Mouse (Mus musculus) hindbrain, embryonic 16.5 days (tissue): ENCODE data around the gene Nol11. TPM values are rescaled to one million over a fixed set of nuclear protein-coding genes. Genes with fewer than 3 reads are reported as not detected.

Experiments used
- ATAC-seq: fragments of 200-750 bp; cut with Nextera tagmentation; 2 replicates; pipeline ENCODE4 v1.8.0; 2017; ENCODE audit warnings: moderate TSS enrichment, moderate library complexity
- H3K27ac ChIP-seq: fragments of 300-500 bp; sonication (generic); 2 replicates; pipeline ENCODE4 v1.5.1; 2014; ENCODE audit warnings: low read depth, mild to moderate bottlenecking, control low read depth, low read length, moderate library complexity
- H3K27me3 ChIP-seq: fragments of 300-500 bp; sonication (generic); replicated peaks from 2 replicates; pipeline ENCODE4 v1.6.1; 2014; ENCODE audit warnings: low read length; ENCODE audit not compliant: control insufficient read depth, insufficient read depth
- H3K36me3 ChIP-seq: fragments of 300-500 bp; sonication (generic); 2 replicates; pipeline ENCODE4 v1.6.1; 2014; ENCODE audit warnings: mild to moderate bottlenecking, low read length, moderate library complexity, mixed read lengths; ENCODE audit not compliant: control insufficient read depth, insufficient read depth
- H3K4me1 ChIP-seq: fragments of 300-500 bp; sonication (generic); 2 replicates; pipeline ENCODE4 v1.6.1; 2014; ENCODE audit warnings: low read depth, low read length; ENCODE audit not compliant: control insufficient read depth, insufficient read depth
- H3K4me2 ChIP-seq: fragments of 300-500 bp; sonication (generic); 2 replicates; pipeline ENCODE4 v1.6.1; 2014; ENCODE audit warnings: mild to moderate bottlenecking, low read length, control low read depth, moderate library complexity
- H3K4me3 ChIP-seq: fragments of 300-500 bp; sonication (generic); 2 replicates; pipeline ENCODE4 v1.5.1; 2014; ENCODE audit warnings: mild to moderate bottlenecking, low read length, control low read depth, moderate library complexity
- H3K9ac ChIP-seq: fragments of 300-500 bp; sonication (generic); 2 replicates; pipeline ENCODE4 v1.6.1; 2014; ENCODE audit warnings: low read depth, mild to moderate bottlenecking, control low read depth, low read length, moderate library complexity
- H3K9me3 ChIP-seq: fragments of 300-500 bp; sonication (generic); 2 replicates; pipeline ENCODE4 v1.6.1; 2014; ENCODE audit warnings: mild to moderate bottlenecking, low read length, moderate library complexity; ENCODE audit not compliant: control insufficient read depth
- WGBS: fragments of 180-500 bp; shearing (Covaris S2); extraction: QIAGEN DNeasy Blood & Tissue Kit; methylation state at CpG from one replicate; pipeline ENCODE4 v1.1.7; 2014; 5-methylcytosine and 5-hydroxymethylcytosine counted together
- polyA plus RNA-seq: library from polyadenylated mRNA; unstranded; fragments of >200 nt; fragmentation: Nextera tagmentation; extraction: Ambion mirVana; gene quantifications from 2 replicates; pipeline ENCODE4 v1.2.1, GENCODE M21; 2015

The Nol11 gene
- polyA plus RNA-seq, 1 experiment from 2014 or later = 41.9 TPM

- Histone ChIP-seq H3K4me1 (peaks cover 9% of the 10 kb centered on the region), H3K9ac (no peak overlapping the region), H3K36me3 (peaks cover under 1% of the 10 kb centered on the region; the same call in 1 of the 2 replicates), H3K27ac (no peak overlapping the region), H3K27me3 (no peaks in the 10 kb centered on the region), H3K4me3 (no peak overlapping the region), H3K9me3 (no peaks in the 10 kb centered on the region), H3K4me2 (no peak overlapping the region)
- WGBS = 62% methylated on average over 2 of the region's 2 CpGs
- no peak for ATAC-seq
These were observed 1.2 kb upstream of the Nol11 start for GRCm38 (mm10) chr11:107190376-107190775.

- Histone ChIP-seq H3K4me2 (no peak overlapping the region), H3K9me3 (no peaks in the 10 kb centered on the region), H3K36me3 (peaks cover 29% of the 10 kb centered on the region), H3K27me3 (no peaks in the 10 kb centered on the region), H3K9ac (no peak overlapping the region), H3K4me1 (peaks cover 9% of the 10 kb centered on the region), H3K27ac (no peak overlapping the region), H3K4me3 (no peak overlapping the region)
- WGBS = 94% methylated on average over 8 of the region's 8 CpGs
- no peak for ATAC-seq
These were observed 5.4 kb downstream of the Nol11 start for GRCm38 (mm10) chr11:107183777-107184176.

- H3K27me3 ChIP-seq = no peaks in the 10 kb centered on the region
These were observed 28.0 kb downstream of the Nol11 start for GRCm38 (mm10) chr11:107161215-107161614.

GRCm38 (mm10) chr11:107159034-107159433 lies 30.1 kb downstream of the Nol11 start:
- no peaks in the 10 kb centered on the region for H3K27me3 ChIP-seq
- H3K27ac ChIP-seq = no peak overlapping the region
- H3K4me2 ChIP-seq = no peak overlapping the region
- H3K4me1 ChIP-seq = no peaks in the 10 kb centered on the region
- H3K4me3 ChIP-seq = no peak overlapping the region
- no peaks in the 10 kb centered on the region for H3K9me3 ChIP-seq
- no peak for ATAC-seq
- H3K9ac ChIP-seq = no peak overlapping the region
- H3K36me3 ChIP-seq = 0 out of 2 replicates have a peak, but pooled peaks cover 2% of the 10 kb centered on the region
- WGBS = 66% methylated on average over 1 of the region's 1 CpGs

More at GRCm38 (mm10) chr11:107161215-107161614, 28.0 kb downstream of the Nol11 start:
- Histone ChIP-seq H3K4me2 (no peak overlapping the region), H3K4me3 (no peak overlapping the region), H3K27ac (no peak overlapping the region), H3K4me1 (no peaks in the 10 kb centered on the region), H3K9ac (no peak overlapping the region), H3K9me3 (no peaks in the 10 kb centered on the region), H3K36me3 (peaks cover 4% of the 10 kb centered on the region; the same call in 1 of the 2 replicates)
- 89% methylated on average over 4 of the region's 4 CpGs for WGBS
- ATAC-seq = no peak

- ATAC-seq = no peak
- Histone ChIP-seq H3K27ac (no peak overlapping the region), H3K9me3 (no peaks in the 10 kb centered on the region), H3K4me3 (no peak overlapping the region), H3K27me3 (no peaks in the 10 kb centered on the region), H3K36me3 (no peaks in the 10 kb centered on the region), H3K9ac (no peak overlapping the region), H3K4me1 (no peaks in the 10 kb centered on the region), H3K4me2 (no peak overlapping the region)
- WGBS = 61% methylated on average over 5 of the region's 5 CpGs
These were observed 32.1 kb downstream of the Nol11 start for GRCm38 (mm10) chr11:107156977-107157642.

- Histone ChIP-seq H3K27me3 (no peaks in the 10 kb centered on the region), H3K9ac (no peak overlapping the region), H3K27ac (no peak overlapping the region), H3K9me3 (no peaks in the 10 kb centered on the region), H3K36me3 (no peaks in the 10 kb centered on the region), H3K4me1 (no peaks in the 10 kb centered on the region), H3K4me2 (no peak overlapping the region), H3K4me3 (no peak overlapping the region)
- no peak for ATAC-seq
- 77% methylated on average over 5 of the region's 5 CpGs for WGBS
These were observed 33.9 kb downstream of the Nol11 start for GRCm38 (mm10) chr11:107155292-107155691.

- Histone ChIP-seq H3K27me3 (no peaks in the 10 kb centered on the region), H3K4me1 (no peaks in the 10 kb centered on the region), H3K4me3 (no peak overlapping the region), H3K27ac (no peak overlapping the region), H3K4me2 (no peak overlapping the region), H3K9me3 (no peaks in the 10 kb centered on the region), H3K36me3 (no peaks in the 10 kb centered on the region), H3K9ac (no peak overlapping the region)
- WGBS = 84% methylated on average over 7 of the region's 7 CpGs
- ATAC-seq = no peak
These were observed 34.8 kb downstream of the Nol11 start for GRCm38 (mm10) chr11:107154431-107154830.

- no peak overlapping the region for H3K27ac ChIP-seq
- no peak overlapping the region for H3K4me2 ChIP-seq
- no peak overlapping the region for H3K9ac ChIP-seq
- H3K4me3 ChIP-seq = no peak overlapping the region
- no peak for ATAC-seq
- no peaks in the 10 kb centered on the region for H3K36me3 ChIP-seq
- H3K27me3 ChIP-seq = no peaks in the 10 kb centered on the region
- 82% methylated on average over 5 of the region's 5 CpGs for WGBS
- no peaks in the 10 kb centered on the region for H3K9me3 ChIP-seq
- no peaks in the 10 kb centered on the region for H3K4me1 ChIP-seq
These were observed 35.5 kb downstream of the Nol11 start for GRCm38 (mm10) chr11:107153645-107154044.

GRCm38 (mm10) chr11:107151809-107152208 lies 37.4 kb downstream of the Nol11 start:
- Histone ChIP-seq H3K4me1 (no peaks in the 10 kb centered on the region), H3K27me3 (no peaks in the 10 kb centered on the region), H3K4me3 (no peak overlapping the region), H3K36me3 (no peaks in the 10 kb centered on the region), H3K27ac (no peak overlapping the region), H3K4me2 (no peak overlapping the region), H3K9me3 (no peaks in the 10 kb centered on the region), H3K9ac (no peak overlapping the region)
- WGBS = 79% methylated on average over 7 of the region's 7 CpGs
- no peak for ATAC-seq
